Mouse (Mus musculus) left cerebral cortex, postnatal 10 days (tissue): Measurements from ENCODE around the gene Plcxd1. TPM values are rescaled to one million over a fixed set of nuclear protein-coding genes. Genes with fewer than 3 reads are reported as not detected.
"Not testable (repeated sequence)": the region's sequence is repeated elsewhere in the genome, so short reads cannot be mapped to it uniquely, and the experiment has no call there.

ENCODE experiments used
- DNase-seq, 2 experiments: peaks; one replicate each; pipeline ENCODE4 v3.0.0; 2021 to 2022; ENCODE audit warnings: low spot score in 2 of 2, mixed read lengths in 1 of 2; ENCODE audit errors: extremely low spot score in 1 of 2
- intact Hi-C: fragments of 180-260 bp; cut with DNase I; formaldehyde crosslinking; loops from one replicate; pipeline ENCODE4 v1.15.1; 2025
- total RNA-seq, 2 experiments: library from RNA; stranded (reverse); gene quantifications; 2 replicates each; pipeline ENCODE4 v1.2.3; 2021

Gene Plcxd1
- total RNA-seq, 2 experiments from 2014 or later: 5.4 to 7.3 TPM

DNA sequence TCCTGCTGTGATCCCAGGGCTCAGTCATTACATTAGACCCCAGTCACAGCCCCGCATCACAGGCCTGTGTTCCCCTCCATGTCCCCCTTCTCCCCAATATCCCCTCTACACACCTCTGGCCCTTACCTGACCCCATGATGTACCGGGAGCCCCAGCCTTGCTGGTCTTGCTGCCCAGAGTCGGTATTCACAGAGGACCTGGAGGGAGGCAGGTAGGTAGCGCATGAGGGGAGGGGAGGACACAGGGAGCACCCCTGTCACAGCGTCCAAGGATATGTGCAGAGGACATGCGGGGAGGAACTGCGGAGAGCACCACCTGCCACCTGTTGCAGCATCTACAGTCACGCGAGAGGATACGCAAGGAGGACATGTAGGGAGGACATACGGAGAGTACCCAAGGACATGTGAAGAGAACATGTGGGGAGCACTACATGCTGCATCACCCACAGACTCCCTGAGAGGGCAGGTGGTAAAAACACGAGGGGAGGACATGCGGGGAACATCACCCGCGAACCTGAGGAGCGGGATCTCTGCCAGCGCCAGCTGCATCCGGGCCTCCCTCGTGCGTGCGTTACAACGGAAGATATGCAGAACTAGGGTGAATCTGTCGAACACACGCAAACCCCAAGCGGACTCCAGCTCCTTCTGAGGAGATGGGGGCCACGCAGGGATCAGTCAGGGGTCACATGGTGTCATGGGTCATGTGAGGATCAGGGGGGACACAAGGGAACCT is 6.5 kb downstream of the Plcxd1 start:
- intact Hi-C loops: no loop called here
- DNase-seq: peak in 1 of 2 experiments; percentile 61

DNA sequence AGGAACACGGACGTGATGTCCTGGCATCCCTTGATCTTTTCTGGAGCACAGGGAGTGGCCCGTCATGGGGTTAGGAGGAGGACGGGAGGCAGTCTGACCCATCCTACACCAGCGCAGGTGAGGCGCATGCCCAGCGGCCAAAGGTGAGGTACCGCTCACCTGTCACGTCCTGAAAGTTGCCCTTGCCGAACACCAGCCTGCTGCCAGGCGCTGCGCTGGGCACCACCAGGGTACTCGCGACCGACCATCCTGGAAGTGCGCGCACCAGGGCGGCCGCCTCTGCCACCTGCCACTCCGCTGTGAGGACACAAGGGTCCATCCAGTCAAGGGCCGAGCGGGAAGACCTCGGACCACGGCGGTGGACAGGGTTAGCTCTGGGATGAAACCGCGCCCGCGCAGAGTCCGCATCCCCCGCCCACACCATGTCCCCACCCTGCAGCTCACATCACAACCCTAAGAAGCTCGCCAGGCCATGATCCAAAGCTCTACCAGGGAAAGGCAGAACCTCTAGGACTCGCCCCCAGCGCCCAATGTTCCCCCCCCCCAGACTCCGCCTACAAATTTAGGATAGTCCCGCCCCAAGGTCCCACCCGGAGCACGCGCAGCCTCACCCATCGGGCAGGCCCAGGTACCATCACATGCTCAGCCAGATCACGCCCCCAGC is 7.3 kb downstream of the Plcxd1 start:
- intact Hi-C loops: no loop called here
- DNase-seq: peak in 1 of 2 experiments; percentile 75

DNA sequence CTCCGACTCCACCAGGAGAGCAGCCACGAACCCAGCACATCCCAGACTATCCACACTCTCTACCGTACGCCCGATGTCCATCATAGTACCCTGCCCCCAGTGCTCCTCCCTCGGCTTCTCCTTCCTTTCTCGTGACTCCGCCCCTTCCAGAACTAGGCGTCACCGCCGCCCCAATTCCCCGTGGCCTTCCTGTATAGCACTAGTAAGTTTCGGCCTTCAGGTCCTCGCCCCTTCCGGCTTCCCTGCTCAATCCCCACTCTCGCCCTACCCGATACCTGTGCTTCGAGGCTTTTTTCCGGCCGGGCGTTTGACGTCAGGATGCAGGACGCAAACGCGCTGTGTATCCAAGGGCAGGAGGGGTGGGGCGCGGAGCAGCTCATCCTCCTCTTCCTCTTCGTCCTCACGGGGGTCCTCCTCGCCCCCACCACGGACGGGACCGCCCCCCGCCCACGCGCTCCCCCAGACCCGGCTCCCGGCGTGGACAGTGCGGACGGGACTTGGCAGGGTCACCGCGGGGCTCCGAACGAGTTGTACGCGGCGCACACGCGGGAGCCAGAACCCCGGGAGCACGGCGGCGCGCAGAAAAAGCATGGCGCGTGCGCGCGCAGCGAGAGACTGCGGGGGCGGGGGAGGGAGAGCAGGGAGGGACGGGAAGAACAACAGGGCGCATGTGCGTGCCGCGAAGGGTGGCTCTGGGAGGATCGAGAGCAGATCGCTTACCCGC is 8.0 kb downstream of the Plcxd1 start, which contains the start of gene Gtpbp6:
Gene Gtpbp6, minus strand, starts transcription at position 617 of the 724 bp plus-strand sequence.
- DNase-seq: peak; percentile 94 to 99
- intact Hi-C loops: no loop called here

DNA sequence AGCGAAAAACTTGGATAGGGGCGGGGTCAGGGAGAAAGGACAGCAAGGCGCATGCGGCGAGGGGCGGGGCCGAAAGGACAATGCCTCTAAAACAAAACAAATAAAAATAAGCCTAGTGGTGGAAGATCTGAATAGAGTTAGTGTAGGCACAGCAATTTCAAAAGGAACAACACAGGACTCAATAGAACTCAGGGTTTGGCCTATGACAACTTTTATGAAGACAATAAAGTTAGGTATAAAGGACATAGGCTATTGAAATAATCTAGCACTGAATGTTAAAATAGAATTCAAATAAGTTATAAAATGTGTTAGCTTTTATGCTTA is 8.5 kb downstream of the Plcxd1 start:
- intact Hi-C loops: no loop called here
- no peak for DNase-seq

DNA sequence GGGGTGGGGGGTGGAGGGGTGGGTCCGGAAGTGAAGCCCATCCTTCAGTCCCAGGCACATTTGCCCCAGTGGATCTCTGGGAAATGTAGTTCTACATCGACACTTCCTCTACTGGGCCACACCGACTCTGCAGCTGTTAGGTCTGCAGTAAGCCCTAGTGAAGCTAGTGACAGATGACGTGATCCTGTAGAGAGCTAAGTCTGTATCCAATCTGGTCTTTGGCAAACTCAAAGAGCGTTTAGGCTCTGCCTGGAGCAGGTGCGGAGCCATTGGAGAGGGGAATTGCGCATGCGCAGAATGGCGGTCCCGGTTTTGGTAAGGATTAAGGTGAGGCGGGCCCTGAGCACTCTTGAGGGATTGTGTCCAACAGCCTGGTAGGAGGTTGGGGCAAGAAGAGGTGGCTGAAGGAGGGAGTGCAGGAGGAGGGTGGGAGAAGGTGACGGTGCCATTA is 10.2 kb downstream of the Plcxd1 start, which contains the start of gene Zfp605:
Gene Zfp605, plus strand, starts transcription at position 102 of the 451 bp plus-strand sequence.
- intact Hi-C loops: no loop called here
- peak; percentile 88 to 92 for DNase-seq

DNA sequence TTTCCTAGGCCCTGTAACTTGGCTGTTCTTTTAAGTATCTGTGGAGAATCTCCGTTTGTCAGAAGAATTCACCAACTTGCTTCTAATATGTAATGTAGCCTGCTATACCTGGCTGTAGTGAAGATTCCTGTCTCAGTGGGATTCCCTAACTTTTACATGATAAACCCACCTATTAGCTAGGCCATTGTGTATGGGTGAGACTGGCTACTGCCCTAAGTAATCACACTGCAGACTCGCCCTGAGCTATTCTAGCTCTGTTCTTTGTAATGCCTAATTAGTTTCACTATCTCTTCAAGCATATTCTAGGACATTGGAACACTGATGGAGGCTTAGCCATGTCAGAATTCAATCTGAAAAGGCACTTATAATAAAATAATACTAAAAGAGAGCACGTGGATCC is 22.6 kb downstream of the Plcxd1 start:
- DNase-seq, intact Hi-C loops: not testable (repeated sequence)

DNA sequence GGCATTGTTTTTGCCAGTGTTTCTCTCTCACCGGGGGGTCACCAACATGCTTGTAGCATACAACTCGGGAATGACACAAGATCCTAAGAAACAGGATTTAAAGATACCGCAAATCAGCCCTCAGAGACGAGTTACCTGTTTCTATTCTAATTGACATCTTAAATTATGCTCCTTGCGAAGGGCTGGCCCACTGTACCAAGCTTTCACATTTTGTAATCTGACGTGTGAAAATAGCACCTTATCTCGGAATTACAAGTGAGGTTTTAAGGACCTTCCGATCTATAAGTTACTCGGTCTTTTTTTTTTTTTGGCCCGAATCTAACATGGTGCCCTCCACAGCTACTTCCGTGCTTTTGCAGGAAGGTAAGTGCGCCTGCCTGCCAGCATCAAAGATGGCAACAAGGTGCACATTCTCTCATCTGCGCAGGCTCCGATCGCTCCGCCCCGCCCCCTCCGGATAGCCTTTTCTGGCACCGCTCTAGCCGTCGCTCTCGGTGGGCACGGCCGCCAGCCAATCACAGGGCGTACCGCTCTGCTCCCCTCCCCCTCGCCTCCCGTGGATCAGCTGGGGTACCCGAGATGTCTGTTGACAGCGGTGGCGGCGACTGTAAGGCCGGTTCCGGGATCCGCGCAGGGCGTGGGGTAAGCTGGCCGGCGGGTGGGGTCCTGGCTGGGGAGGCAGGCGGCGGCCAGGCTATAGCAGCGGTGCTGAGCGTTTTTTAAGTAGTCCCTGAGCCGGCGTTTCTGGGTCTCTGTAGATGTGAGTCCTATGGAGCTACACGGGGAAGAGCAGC is 35.7 kb downstream of the Plcxd1 start, which contains the start of gene Chfr:
Gene Chfr, plus strand, starts transcription at position 550 of the 794 bp plus-strand sequence.
- peak; percentile 99 to 100 for DNase-seq
- intact Hi-C loops: no loop called here

DNA sequence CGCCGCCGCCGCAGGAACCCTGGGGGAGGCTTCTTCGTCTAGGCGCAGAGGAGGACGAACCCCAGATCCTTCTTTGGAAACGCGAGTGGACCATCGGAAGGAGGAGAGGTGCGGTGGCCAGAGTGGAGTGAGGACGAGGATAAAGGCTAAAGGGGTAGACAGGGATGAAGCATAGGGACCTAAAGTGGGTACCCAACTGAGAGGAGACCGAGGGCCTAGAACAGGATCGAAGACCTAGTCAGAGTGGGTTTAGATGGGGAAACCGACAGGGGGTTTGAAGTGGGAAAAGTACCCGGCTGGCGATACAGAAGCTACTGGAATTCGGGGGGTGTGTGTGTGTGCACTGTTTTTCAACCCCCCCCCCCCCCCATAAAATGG is 36.3 kb downstream of the Plcxd1 start:
- intact Hi-C loops: no loop called here
- DNase-seq: no peak

DNA sequence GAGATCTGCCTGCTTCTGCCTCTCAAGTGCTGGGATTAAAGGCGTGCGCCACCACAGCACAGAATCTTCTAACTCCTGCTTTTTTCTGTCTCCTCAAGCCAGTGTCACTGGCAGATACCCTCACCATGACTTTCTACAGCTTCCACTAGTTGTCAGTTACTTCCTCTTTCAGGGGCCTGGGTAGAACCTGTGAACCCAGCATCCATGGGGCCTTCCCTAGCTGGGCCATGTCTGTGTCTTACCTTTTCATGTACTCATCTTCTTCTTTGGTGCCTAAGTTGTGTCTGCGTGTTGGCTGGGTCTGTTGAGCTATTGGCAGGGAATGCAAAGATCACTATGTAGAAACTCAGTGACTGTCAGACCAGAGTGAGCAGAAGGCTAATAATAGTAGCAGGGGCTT is 38.0 kb downstream of the Plcxd1 start:
- intact Hi-C loops: no loop called here

DNA sequence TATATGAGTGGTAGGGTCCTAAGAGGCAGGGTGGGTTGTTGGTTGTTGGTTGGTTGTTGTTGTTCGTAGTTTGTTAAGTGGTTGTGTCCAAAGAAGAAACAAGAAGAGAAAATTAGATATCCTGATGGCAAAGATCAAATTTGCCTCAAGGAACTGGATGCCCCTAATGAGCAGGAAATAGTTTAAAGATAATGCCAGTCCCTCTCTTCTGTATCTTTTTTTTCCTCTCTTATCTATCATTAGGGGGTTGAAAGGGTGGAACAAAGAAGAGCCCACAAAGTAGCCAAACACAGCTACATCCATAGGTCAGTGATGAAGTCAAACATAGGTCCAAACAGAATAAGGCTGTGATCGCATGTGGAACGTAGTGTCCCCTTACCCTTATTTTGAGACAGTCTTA is 39.6 kb downstream of the Plcxd1 start:
- intact Hi-C loops: no loop called here
- DNase-seq: no peak

More for the DNA sequence above, 38.0 kb downstream of the Plcxd1 start:
- no peak for DNase-seq

DNA sequence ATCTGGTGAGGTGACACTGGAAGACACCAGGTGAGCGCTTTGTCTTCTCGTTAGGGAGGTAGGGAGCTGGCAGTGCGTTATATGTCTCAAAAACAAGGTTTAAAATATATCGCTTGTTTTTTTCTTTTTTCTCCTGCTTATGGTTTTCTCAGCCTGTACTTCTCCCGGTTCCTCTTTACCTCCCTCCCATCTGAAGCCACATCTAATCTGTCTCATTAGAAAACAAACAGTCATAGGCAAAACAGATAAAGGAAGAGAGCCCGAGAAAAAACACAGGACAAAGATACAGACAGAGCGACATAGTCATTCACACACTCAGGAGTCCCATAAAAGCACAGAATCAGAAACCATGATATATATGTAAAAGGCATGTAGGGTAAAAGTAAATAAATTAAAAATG is 40.7 kb downstream of the Plcxd1 start:
- intact Hi-C loops: no loop called here
- DNase-seq: no peak

DNA sequence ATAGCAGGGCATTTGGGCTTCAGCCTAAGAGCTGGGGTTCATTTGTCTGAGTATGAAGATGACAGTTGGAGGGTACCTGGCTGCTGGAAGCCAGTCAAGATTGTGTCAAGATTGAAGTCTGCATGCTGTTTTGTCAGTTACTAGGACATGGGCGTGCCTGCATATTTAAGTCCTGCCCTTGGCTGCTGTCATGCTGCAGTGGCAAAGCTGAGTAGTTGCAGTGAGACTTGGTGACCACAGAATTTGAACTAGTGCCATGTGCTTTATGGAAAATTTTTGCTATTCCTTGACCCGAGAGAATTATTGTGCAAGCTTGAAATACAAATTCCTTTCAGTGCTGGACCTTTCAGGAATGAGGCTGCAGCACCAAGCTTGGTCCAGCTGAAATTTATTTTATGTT is 42.5 kb downstream of the Plcxd1 start:
- no peak for DNase-seq
- intact Hi-C loops: no loop called here

DNA sequence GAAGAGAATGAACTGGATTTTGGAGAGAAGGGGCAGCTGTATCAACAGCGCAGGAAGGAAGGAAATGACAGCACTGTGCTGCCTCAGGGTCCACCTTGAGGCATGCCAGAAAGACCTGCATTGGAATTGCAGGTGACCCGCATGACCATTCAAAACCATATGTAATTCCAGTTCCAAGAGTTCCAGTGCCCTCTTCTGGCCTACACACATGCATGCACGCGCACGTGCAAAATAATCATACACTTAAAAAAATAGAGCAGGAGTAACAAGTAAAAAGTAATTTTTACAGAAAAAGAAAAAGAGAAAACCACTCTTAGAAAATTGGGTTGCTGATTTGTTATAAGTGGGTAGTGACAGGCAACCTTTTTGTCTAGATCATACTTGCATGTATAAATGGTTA is 43.2 kb downstream of the Plcxd1 start:
- intact Hi-C loops: no loop called here
- no peak for DNase-seq

Other genes with a start within 250 kb of the Plcxd1 start
- 10 to 100 TPM; 37.2 to 38.6 TPM for gene Gm15446, start 176.6 kb upstream of the Plcxd1 start, total RNA-seq
- gene Zfp932, start 103.4 kb upstream of the Plcxd1 start, total RNA-seq: 10 to 100 TPM; 53.6 to 56.0 TPM
- gene Gm17655, start 27.5 kb upstream of the Plcxd1 start, total RNA-seq: 10 to 100 TPM in 1 of 2 experiments, 1 to 10 TPM in 1; 9.6 to 12.0 TPM
- gene Gm35315, start 5.5 kb upstream of the Plcxd1 start, total RNA-seq: 1 to 10 TPM in 1 of 2 experiments, under 1 TPM in 1; 0.84 to 1.1 TPM
- 10 to 100 TPM; 95.4 to 100.0 TPM for gene Gtpbp6, start 8.2 kb downstream of the Plcxd1 start, total RNA-seq
- gene Zfp605, start 10.1 kb downstream of the Plcxd1 start, total RNA-seq: 10 to 100 TPM; 17.0 to 17.1 TPM
- 10 to 100 TPM; 75.6 to 76.2 TPM for gene Chfr, start 35.9 kb downstream of the Plcxd1 start, total RNA-seq
- 10 to 100 TPM; 43.8 to 45.5 TPM for gene Golga3, start 76.7 kb downstream of the Plcxd1 start, total RNA-seq
- 10 to 100 TPM; 24.5 to 26.8 TPM for gene Ankle2, start 131.0 kb downstream of the Plcxd1 start, total RNA-seq
- gene Pgam5, start 169.9 kb downstream of the Plcxd1 start, total RNA-seq: 10 to 100 TPM; 73.5 to 77.0 TPM
- gene Pxmp2, start 186.2 kb downstream of the Plcxd1 start, total RNA-seq: 1 to 10 TPM; 5.3 to 6.4 TPM
- 1 to 10 TPM; 2.6 to 4.5 TPM for gene Pole, start 186.3 kb downstream of the Plcxd1 start, total RNA-seq
- 1 to 10 TPM; 1.5 to 1.9 TPM for gene P2rx2, start 243.2 kb downstream of the Plcxd1 start, total RNA-seq
- not detected for gene Lrcol1, start 244.8 kb downstream of the Plcxd1 start, total RNA-seq